Mouse (Mus musculus): ENCODE measurements around the gene Usp24.
"Not testable (repeated sequence)": the region's sequence is repeated elsewhere in the genome, so short reads cannot be mapped to it uniquely, and the experiment has no call there.

Gene Usp24

DNA sequence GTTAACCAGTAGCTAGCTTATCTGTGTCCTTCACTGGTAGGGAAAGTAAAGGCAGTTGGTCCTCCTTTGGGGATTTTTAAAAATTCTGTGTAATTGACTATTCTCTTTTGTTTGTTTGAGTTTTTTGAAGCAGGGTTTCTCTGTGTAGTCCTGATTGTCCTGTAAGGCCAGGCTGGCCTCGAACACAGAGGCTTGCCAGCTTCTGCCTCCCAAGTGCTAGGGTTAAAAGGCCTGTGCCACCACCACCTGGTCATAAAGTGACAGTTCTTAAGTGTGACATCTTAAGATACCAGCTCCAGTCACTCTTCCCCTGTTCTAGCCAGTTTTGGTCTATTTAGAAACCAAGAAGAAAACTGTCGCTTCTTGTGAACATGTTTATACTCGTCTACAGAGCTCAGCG lies 2.2 kb downstream of the Usp24 start:
- no peak for DNase-seq (ENCODE audit: low read depth, low spot score)

DNA sequence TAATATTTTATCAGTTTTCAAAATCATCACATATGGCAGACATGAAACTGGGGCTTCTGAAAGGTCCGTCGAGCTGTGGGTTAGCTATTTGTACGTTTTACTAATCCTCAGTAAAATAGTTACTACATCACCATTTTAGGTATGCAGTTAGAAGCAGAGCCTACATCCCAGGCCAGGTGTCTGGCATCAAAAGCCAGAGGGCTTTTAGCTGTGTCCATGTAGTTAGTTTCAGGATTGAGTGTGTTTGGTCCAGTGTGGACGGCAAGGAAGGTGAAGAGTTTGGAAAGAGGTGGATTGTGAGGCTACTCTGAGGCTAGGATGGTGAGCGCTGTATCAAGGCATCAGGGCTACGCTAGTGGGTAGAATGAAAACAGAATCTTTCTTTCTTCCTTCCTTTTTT lies 3.0 kb downstream of the Usp24 start:
- no peak for DNase-seq (ENCODE audit: low read depth, low spot score)

DNA sequence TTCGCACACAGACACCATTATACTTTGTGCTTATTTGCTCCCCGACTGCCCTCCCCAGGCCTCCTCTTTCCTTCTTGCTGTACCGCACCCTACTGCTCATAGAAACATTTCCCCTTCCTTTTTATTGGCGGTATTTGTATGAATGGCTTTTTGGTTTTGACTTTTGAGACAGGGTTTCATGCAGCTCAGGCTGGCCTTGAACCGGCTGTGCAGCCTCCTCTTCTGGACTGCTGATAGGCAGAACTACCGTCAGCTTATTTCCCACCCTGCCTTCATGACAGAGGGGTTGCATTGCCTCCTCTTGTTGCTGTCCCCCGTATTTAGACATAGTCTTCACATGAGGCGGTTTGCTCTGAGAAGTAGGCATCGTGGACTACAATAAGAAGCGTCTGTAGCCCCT lies 6.8 kb downstream of the Usp24 start:
- no peak for DNase-seq (ENCODE audit: low read depth, low spot score)

DNA sequence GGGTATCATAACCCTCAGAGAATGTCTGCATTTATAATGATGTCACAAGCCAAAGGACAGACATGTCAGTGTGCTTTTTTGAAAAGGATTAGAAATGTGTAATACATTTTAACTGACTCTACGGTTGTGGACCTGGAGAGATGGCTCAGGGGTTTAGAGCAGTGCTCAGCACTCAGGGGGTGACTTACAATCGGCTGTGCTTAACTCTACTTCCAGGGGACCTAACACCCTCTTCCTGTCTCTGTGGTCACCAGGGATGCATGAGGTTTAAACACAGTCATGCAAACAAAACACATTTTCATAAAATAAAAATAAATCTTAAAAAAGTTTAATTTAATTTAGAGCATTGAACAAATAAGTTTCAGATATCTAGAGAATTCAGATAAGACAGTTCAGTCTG lies 7.3 kb downstream of the Usp24 start:
- no peak for DNase-seq (ENCODE audit: low read depth, low spot score)

DNA sequence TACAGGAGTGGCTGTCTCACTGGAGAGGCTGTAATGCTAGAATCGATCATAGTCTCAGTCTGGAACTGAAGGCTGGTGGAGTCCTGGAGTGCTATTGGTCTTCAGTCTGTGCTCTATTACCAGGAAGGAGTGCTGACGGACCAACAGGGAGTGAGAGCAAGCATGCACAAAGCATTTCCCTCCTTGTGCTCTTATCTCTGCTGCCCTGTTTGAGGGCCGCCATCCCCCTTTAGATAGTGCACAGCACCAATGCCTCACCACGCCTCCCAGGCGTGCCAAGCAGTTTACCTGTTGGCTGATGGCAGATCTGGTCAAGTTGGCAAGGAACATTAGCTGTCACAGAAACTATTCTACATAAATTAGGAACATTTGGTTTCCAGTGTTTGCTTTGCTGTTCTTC lies 11.4 kb downstream of the Usp24 start:
- no peak for DNase-seq (ENCODE audit: low read depth, low spot score)

DNA sequence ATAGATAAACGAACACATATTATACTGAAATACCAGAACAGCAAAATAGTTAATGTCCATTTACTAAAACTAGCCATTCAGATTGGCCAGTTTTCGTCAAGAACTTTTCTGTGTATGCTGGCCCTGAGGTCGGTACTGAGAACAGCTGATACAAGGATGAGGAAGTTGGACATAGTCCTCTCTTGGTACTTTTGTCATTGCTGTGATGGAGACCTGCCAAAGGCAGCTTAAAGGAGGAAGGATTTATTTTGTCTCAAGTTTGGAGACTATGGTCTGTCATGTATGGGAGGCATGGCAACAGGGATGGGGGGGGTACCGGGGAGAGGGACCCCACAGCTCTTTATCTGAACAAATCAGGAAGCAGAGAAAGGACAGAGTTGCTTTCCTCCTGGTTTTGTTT lies 12.7 kb downstream of the Usp24 start:
- no peak for DNase-seq (ENCODE audit: low read depth, low spot score)

DNA sequence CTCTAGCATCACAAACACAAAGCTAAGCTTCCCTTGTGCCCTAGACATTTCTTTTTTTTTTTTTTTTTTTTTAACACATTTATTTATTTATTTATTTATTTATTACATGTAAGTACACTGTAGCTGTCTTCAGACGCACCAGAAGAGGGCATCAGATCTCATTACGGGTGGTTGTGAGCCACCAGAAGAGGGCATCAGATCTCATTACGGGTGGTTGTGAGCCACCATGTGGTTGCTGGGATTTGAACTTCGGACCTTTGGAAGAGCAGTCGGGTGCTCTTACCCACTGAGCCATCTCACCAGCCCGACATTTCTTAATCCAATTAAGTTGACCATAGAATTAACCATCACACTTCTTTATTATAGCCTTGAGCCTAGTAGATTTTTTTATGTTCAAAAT lies 13.2 kb downstream of the Usp24 start:
- not testable (repeated sequence) for DNase-seq (ENCODE audit: low read depth, low spot score)

DNA sequence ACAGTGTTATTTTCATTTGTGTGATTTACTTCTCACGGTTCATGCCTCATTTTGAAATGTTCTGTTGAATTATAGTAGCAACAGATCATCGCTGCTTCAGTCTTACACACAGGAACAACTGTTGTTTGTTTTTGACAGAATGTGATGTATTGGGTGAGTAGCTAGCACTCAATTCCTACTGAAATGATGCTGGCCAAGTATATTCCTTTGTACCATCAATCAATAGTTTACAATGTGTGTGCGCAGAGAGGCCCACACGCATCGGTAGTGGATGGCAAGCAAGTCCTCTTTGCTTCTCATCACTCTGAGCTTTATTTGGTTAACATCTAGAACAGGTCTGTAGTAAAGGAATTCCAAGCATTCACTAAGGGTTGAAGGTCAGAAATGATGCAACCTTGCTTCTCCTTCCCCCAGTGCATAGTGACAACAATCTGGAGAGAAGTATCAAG lies 14.4 kb downstream of the Usp24 start:
- DNase-seq (ENCODE audit: low read depth, low spot score): no peak

DNA sequence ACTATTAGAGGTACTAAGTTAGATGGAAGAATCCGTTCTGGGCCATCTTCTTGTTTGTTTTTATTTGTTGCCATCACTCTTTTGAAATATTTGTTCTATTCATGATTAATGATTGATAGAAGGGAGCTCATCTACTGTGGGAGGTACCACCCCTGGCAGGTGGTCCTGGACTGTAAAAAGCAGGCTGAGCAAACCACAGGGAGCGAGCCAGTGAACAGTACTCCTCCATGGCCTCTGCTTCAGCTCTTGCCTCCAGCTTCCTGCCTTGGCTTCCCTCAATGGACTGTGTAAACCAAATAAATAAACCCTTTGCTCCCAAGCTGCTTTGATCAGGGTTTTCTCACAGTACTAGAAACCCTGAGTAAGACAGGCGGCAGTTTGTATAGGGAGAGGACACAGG lies 17.1 kb downstream of the Usp24 start:
- DNase-seq (ENCODE audit: low read depth, low spot score): no peak

DNA sequence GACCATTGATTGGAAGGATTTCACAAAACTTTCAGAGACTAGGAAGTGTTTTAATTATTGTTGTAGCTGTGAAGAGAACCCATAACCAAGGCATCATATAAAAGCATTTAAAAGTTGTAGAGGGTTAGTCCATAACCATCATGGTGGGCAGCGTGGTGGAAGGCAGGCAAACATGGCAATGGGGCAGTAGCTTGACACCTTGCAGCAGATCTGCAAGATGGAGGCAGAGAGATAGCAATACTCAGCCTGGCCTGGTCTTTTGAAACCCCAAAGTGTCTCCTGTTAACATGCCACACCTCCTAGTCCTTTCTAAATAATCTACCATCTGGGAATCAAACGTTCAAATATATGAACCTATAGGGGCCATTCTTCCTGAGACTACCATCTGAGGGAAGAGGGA lies 17.6 kb downstream of the Usp24 start:
- DNase-seq (ENCODE audit: low read depth, low spot score): no peak

DNA sequence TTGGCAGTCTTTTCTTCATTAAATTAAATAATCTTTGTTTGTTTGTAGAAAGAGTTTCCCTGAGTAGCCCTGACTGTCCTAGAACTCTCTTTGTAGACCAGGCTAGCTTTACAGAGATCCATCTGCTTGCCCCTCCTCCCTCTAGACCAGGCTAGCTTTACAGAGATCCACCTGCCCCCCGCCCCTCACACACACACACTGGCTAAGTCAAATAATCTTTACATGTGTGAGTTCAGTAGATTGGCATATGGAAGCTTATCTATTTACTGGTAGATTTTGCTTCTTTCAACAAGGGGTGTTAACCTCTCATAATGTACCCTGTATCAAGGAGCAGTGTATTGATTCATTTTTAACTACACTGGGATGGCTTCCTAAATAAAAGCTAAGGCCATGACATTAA lies 19.8 kb downstream of the Usp24 start:
- no peak for DNase-seq (ENCODE audit: low read depth, low spot score)

DNA sequence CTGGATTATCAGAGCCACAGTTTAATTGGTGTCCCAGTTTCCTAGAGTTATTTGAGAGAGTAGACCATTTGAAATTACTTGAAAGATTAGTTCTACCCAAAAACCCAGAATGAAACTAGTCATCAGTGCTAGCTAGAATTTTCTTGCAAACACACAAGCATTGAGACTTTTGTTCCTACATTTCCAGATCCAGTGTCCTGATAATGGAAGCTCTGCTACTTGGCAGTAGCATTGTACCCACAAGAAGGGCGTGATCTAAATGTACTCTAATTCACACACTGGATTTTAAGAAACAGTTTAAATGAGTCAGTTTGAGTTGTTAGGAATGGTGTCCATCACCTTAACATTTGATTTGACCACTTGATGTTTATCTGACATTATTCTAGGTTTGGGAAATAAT lies 31.7 kb downstream of the Usp24 start:
- no peak for DNase-seq (ENCODE audit: low read depth, low spot score)

DNA sequence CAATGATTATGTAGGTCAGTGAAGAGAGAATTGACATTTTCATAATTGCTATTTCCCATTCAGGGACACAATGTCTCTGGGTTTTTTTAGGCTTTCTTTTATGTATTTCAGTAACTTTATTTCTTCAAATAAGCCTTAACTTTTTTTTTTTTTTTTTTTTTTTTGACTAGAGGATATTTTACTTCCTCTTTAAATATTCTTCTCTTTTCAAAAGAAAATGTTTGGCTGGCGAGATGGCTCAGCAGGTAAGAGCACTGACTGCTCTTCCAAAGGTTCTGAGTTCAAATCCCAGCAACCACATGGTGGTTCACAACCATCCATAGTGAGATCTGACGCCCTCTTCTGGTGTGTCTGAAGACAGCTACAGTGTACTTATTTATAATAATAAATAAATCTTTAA lies 39.0 kb downstream of the Usp24 start:
- not testable (repeated sequence) for DNase-seq (ENCODE audit: low read depth, low spot score)

DNA sequence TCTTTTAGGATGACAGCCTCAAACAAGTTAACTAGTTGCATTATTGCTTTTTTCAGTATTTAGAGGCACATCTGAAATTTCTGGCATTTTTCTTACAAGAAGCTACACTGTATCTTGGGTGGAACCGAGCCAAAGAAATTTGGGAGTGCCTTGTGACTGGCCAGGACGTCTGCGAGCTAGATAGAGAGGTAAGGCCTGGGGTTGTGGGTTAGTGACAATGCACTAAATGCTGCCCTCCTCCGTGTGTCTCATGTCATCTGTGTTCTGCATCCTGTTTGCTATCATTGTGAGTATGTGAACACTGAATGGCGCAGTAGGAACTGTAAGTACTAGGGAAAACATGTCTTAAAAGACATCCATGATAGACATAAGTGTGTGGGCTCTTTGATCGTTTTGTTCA lies 54.0 kb downstream of the Usp24 start:
- DNase-seq (ENCODE audit: low read depth, low spot score): no peak

DNA sequence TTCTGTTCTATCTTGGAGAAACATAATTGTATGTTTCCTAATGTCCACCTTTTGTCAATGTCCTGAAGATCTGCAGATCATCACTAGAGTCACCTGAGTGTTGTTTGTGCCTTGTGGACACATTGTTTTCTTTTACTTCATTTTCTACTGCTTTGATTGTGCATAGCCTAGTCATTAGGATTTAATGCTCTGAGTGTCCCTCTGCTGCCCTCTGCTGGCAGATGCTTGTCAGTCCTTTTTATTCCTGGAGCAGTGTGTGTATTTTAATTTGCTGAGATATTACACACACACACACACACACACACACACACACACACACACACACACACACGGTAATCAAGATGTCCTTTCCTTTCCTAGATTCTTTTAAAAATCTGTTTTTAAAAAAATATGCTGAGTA lies 59.8 kb downstream of the Usp24 start:
- DNase-seq (ENCODE audit: low read depth, low spot score): peak; percentile 39

DNA sequence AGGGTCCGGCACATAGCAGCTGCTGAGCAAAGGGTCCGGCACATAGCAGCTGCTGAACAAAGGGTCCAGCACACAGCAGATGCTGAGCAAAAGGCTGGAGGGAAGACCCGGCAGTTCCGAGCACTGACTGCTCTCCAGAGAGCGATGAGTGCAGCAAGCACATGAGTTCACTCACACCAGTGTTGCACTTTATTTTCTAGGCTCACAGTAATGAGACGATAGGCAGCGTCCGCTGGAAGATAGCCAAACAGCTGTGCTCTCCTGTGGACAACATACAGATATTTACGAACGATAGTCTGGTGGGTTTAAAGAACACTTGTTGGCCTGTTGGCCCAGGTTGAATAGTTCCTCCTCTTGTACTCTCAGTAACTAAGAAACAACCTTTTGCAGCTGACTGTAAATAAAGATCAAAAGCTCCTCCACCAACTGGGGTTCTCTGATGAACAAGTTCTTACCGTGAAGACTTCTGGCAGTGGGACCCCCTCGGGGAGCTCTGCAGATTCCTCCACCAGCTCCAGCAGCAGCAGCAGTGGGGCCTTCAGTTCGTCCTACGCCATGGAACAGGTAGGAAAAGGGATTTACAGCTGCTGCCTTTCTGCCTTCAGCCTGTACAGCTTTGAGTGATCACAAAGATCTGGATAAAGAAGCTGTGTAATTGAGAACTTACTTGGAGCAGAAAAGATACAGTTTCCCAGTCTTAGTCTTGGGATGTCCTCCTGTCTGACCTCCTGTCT lies 63.0 kb downstream of the Usp24 start:
- no peak for DNase-seq (ENCODE audit: low read depth, low spot score)

DNA sequence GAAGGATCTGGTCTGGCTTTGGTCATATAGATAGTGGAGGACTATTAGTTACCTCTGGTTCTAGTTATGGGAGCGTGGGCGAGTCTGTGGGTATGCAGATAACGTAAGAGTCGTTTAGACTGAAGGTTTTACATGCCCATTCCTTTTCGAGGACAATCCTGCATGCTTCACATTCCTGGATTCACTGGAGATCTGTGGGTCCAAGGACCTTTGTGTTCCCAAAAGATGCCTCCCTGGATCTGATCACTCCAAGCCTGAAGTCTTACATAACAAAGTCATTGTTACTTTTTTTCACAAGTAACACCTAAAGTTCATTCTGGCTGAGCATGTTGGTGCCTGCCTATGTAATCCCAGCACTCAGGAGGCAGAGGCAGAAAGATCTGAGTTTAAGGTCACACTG lies 65.1 kb downstream of the Usp24 start:
- DNase-seq (ENCODE audit: low read depth, low spot score): no peak

DNA sequence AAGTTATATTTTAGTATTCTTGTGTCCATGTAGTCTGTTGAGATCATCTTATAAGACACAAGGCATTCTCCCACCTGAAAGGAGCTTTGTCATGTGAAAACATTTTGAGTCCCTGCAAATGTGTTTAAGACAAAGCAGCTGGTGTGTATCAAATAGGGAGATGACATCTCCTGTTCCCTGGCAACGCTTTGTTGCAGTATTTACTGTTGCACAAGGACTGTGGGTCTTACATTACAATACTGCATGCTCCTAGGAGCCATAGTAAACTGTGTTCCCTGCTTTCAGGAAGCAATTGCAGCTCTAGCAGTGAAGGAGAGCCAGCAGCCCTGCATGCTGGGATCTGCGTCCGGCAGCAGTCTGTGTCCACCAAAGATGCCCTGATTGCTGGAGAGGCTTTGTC lies 73.9 kb downstream of the Usp24 start:
- DNase-seq (ENCODE audit: low read depth, low spot score): no peak

DNA sequence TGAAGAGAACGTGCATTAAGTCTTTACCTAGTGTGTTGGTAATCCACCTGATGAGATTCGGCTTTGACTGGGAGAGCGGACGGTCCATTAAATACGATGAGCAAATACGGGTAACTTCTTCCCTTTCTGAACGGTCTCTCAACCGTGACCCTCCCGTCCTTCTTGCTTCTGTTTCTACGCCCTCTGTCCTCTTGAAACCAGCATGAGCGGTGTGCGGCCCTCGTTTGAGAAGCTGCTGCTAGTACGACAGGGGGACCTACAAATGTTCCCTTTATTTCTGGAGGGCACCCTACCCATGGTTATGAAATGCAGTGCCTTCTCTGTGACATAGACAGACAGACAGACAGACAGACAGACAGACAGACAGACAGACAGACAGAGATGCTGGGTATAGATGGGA lies 93.6 kb downstream of the Usp24 start:
- DNase-seq (ENCODE audit: low read depth, low spot score): no peak

DNA sequence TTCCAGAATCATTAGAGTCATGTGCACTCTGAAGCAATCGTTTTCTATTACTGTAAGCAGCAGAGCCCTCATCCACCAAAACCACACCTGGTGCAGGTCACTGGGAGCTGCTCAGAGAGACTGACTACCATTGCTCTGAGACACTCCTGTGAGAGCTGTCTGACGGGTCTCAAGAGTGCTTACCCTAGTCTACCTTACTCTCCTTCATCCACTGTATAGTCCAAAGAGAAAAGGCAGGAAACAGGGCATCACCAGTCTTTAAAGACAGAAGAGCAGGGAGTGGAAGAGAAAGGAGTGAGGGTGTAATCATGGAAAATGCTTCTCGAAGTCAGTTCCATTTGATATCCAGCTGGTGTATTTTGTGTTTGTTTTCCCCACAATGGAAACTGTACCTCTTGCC lies 103.2 kb downstream of the Usp24 start:
- DNase-seq (ENCODE audit: low read depth, low spot score): no peak

DNA sequence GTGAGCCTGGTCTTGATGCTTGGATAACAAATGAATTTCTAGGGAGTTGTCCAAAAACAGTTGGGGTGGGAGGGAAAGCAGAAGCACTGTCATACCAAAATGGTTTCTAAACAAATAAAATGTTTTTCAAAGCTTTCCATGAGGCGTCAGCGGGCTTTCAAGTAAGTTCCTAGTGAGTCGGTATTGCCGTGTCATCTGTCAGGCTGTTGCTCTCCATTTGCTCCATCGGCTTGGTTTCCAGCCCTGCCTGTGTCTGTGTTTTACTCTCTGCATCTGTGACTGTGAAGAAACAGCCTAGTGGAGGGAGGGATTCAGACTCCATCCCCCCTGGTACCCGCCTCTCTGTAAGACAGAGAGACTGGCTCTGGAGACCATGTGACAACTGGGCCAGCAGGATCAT lies 103.8 kb downstream of the Usp24 start:
- DNase-seq (ENCODE audit: low read depth, low spot score): no peak

DNA sequence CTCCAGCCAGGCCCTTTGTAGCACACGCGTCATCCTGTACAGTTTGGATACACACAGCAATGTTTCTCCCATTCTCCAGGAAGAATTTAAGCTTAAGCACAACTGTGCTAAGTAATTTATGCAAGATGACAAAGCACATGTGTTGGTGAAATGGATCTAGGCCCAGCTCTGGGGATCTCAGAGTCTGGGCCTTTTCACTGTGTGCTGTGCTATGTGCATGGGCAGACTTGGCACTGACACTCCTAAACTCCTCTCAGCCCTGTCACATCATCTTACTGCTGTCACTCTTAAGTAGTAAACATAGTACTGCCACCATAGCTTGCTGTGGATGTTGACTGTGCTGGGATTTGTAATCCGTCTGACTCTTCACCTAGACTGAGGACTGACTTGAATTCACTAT lies 106.6 kb downstream of the Usp24 start:
- no peak for DNase-seq (ENCODE audit: low read depth, low spot score)

DNA sequence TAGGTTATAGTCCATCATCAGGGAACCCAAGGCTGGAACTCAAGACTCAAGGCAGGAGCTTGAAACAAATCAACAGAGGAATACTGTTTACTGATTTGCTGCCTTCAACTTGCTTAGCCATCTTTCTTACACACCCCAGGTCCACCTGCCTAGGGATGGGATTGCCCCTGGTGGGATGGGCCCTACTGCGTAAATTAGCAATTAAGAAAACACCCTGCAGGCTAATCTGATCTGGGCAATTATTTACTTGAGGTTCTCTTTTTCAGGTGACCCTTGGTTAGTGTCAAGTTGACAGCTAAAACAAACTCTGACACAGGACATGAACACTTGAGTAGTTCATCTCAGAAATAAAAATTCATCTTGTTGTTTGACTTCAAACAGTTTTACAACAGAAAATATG lies 108.5 kb downstream of the Usp24 start:
- DNase-seq (ENCODE audit: low read depth, low spot score): no peak

DNA sequence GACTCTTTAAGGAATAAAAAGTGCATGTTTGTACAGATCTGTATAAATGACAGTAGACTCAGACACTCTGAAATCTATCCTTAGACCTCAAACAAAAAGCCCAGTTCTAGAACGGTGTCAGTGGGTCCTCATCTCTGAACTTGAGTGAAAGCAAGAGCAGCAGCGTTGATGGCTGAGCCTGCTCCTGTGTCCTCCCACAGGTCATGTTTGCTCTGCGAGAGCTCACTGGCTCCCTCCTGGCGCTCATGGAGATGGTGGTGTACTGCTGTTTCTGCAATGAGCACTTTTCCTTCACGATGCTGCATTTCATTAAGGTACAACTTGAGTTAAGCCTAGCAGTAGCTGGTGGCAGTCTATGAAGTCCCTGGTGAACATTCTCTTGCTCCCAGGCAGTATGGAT lies 110.3 kb downstream of the Usp24 start:
- DNase-seq (ENCODE audit: low read depth, low spot score): no peak
